8 mouse cellular contexts compared by ENCODE assay signal in genomic region chr5:104472371-104472770, GRCm38 (mm10). TPM values are rescaled to one million over a fixed set of nuclear protein-coding genes. Genes with fewer than 3 reads are reported as not detected.
DNase-seq lines count a peak whose midpoint lies in the region; ATAC-seq and TF ChIP-seq lines count a peak whose summit lies in the region.

No protein-coding gene starts in this region.

- no peak overlapping the region for H3K4me3 ChIP-seq in heart, embryonic 11.5 days (ENCODE audit: low read depth, low read length)
- no peak overlapping the region for H3K4me3 ChIP-seq in lung, postnatal 0 days (ENCODE audit: low read depth, low read length)

- TF ChIP-seq EP300 in lung, postnatal 0 days (IDR thresholded peaks at IDR 0.05): no peak

- no peak overlapping the region for H3K4me2 ChIP-seq in heart, embryonic 11.5 days
- H3K4me2 ChIP-seq in lung, postnatal 0 days (replicated peaks; ENCODE audit: low read depth, low read length): no peak overlapping the region

- no peaks in the 10 kb centered on the region for H3K27me3 ChIP-seq in heart, embryonic 11.5 days (ENCODE audit: control insufficient read depth, insufficient read depth, low read length)
- H3K27me3 ChIP-seq in lung, postnatal 0 days (replicated peaks; ENCODE audit: insufficient read depth, low read length): no peaks in the 10 kb centered on the region

- ATAC-seq in heart, embryonic 11.5 days (replicated peaks; ENCODE audit: insufficient number of reproducible peaks, low FRiP score, low TSS enrichment): no peak
- ATAC-seq in lung, postnatal 0 days: no peak

- peak; percentile 57 for TF ChIP-seq CTCF in lung, postnatal 0 days (IDR thresholded peaks at IDR 0.05)

- no peaks in the 10 kb centered on the region for H3K9me3 ChIP-seq in heart, embryonic 11.5 days (replicated peaks; ENCODE audit: control insufficient read depth, low read length)
- no peaks in the 10 kb centered on the region for H3K9me3 ChIP-seq in lung, postnatal 0 days (ENCODE audit: low read length)

- H3K4me1 ChIP-seq in heart, embryonic 11.5 days (ENCODE audit: control insufficient read depth, insufficient read depth, low read length): no peaks in the 10 kb centered on the region
- H3K4me1 ChIP-seq in lung, postnatal 0 days (ENCODE audit: insufficient read depth, low read depth, low read length): no peaks in the 10 kb centered on the region

- peaks cover 17% of the 10 kb centered on the region for H3K36me3 ChIP-seq in heart, embryonic 11.5 days (ENCODE audit: control insufficient read depth, insufficient read depth, low read length)
- H3K36me3 ChIP-seq in lung, postnatal 0 days (ENCODE audit: insufficient read depth, low read length): peaks cover 21% of the 10 kb centered on the region; the same call in 1 of the 2 replicates

- 91% methylated on average over 8 of the region's 8 CpGs for WGBS in heart, embryonic 11.5 days (ENCODE audit: insufficient replicate concordance)
- 93% methylated on average over 8 of the region's 8 CpGs for WGBS in lung, postnatal 0 days

- H3K27ac ChIP-seq in heart, embryonic 11.5 days (ENCODE audit: low read depth, low read length): no peak overlapping the region
- H3K27ac ChIP-seq in lung, postnatal 0 days (ENCODE audit: low read length): no peak overlapping the region

- no peak overlapping the region for H3K9ac ChIP-seq in heart, embryonic 11.5 days (ENCODE audit: low read depth, low read length)
- no peak overlapping the region for H3K9ac ChIP-seq in lung, postnatal 0 days (replicated peaks; ENCODE audit: low read depth)

- DNase-seq in heart, postnatal 14 days: peak; percentile 14
- DNase-seq in lung, postnatal 0 days (ENCODE audit: low spot score): peak; percentile 12
- DNase-seq in lung, postnatal 25 days (ENCODE audit: low spot score): no peak
- DNase-seq in R1 (ENCODE audit: low read depth, low spot score): peak; percentile 82
- peak; percentile 20 for DNase-seq in retina, embryonic 14.5 days (ENCODE audit: low spot score)
- no peak for DNase-seq in adipocyte (ENCODE audit: low spot score)
- DNase-seq in spleen, postnatal 36 days (ENCODE audit: low spot score in 2 of 2): no peak

- intact Hi-C loops in heart, postnatal 14 days (cut with DNase I): no loop called here

RNA-seq across cellular contexts. Expression of gene Pkd2, which starts 13.1 kb away (rescaled TPM):
- 10 to 100 TPM; 27.9 to 30.2 TPM for total RNA-seq in heart, postnatal 14 days (2021)
- 10.9 and 11.4 TPM in 2 replicates for polyA plus RNA-seq in heart, embryonic 11.5 days (2014; fragmentation: Nextera tagmentation; extraction: Ambion mirVana)
- 11.0 and 13.5 TPM in 2 replicates for polyA plus RNA-seq in lung, postnatal 0 days (2015; fragmentation: Nextera tagmentation; extraction: Ambion mirVana)

RNA-seq across cellular contexts. Expression of gene BC005561, which starts 35.8 kb away (rescaled TPM):
- total RNA-seq in heart, postnatal 14 days (2021): 1 to 10 TPM; 6.5 to 7.0 TPM
- 9.2 and 9.9 TPM in 2 replicates for polyA plus RNA-seq in heart, embryonic 11.5 days (2014; fragmentation: Nextera tagmentation; extraction: Ambion mirVana)
- polyA plus RNA-seq in lung, postnatal 0 days (2015; fragmentation: Nextera tagmentation; extraction: Ambion mirVana): 9.1 and 9.5 TPM in 2 replicates

RNA-seq across cellular contexts. Expression of gene Spp1, which starts 37.5 kb away (rescaled TPM):
- total RNA-seq in heart, postnatal 14 days (2021): under 1 TPM; 0.19 to 0.41 TPM
- 1.3 and 2.3 TPM in 2 replicates for polyA plus RNA-seq in heart, embryonic 11.5 days (2014; fragmentation: Nextera tagmentation; extraction: Ambion mirVana)
- 74.4 and 87.1 TPM in 2 replicates for polyA plus RNA-seq in lung, postnatal 0 days (2015; fragmentation: Nextera tagmentation; extraction: Ambion mirVana)

Comparison
In these comparisons a context has a peak if more than half of its experiments do, and no peak if none do; other contexts are left out.
1. DNase-seq: peak in heart, postnatal 14 days (2 of 2), lung, postnatal 0 days (single experiment), R1 (single experiment) and retina, embryonic 14.5 days (single experiment); none in lung, postnatal 25 days (single experiment), adipocyte (single experiment) and spleen, postnatal 36 days (0 of 2).
2. RNA of gene Spp1, which starts 37.5 kb away (polyA plus RNA-seq): 74.4 to 87.1 TPM in lung, postnatal 0 days; 1.3 to 2.3 TPM in heart, embryonic 11.5 days; every median in the first group is over 10 times any median in the second.